Mouse (Mus musculus) heart, postnatal 0 days (tissue): ENCODE measurements around the gene Mapre3. TPM values are rescaled to one million over a fixed set of nuclear protein-coding genes. Genes with fewer than 3 reads are reported as not detected.
A peak's percentile ranks its signal among the peaks of the same experiment; 100 is the strongest.

ENCODE experiments used
- ATAC-seq: fragments of 200-750 bp; cut with Nextera tagmentation; 2 replicates; pipeline ENCODE4 v1.8.0; 2017; ENCODE audit warnings: low read depth, moderate number of reproducible peaks, moderate library complexity; ENCODE audit not compliant: insufficient read depth
- DNase-seq: peaks from one replicate; pipeline ENCODE4 v3.0.0-alpha.2; 2016; ENCODE audit warnings: low spot score
- H3K27ac ChIP-seq: fragments of 300-500 bp; sonication (generic); 2 replicates; pipeline ENCODE4 v1.5.1; 2014; ENCODE audit warnings: low read depth, mild to moderate bottlenecking
- H3K27me3 ChIP-seq: fragments of 300-500 bp; sonication (generic); 2 replicates; pipeline ENCODE4 v1.6.1; 2014; ENCODE audit warnings: low read length, mixed read lengths; ENCODE audit not compliant: control insufficient read depth, insufficient read depth
- H3K36me3 ChIP-seq: fragments of 300-500 bp; sonication (generic); replicated peaks from 2 replicates; pipeline ENCODE4 v1.6.1; 2014; ENCODE audit warnings: low read length, mixed read lengths; ENCODE audit not compliant: control insufficient read depth, insufficient read depth
- H3K4me1 ChIP-seq: fragments of 300-500 bp; sonication (generic); 2 replicates; pipeline ENCODE4 v1.6.1; 2014; ENCODE audit warnings: antibody characterized with exemption; ENCODE audit not compliant: control insufficient read depth, insufficient read depth
- H3K4me2 ChIP-seq: fragments of 300-500 bp; sonication (generic); 2 replicates; pipeline ENCODE4 v1.6.1; 2014; ENCODE audit warnings: low read depth, mild to moderate bottlenecking, low read length, moderate library complexity
- H3K4me3 ChIP-seq: fragments of 300-500 bp; sonication (generic); 2 replicates; pipeline ENCODE4 v1.5.1; 2014; ENCODE audit warnings: low read depth, low read length
- H3K9ac ChIP-seq: fragments of 300-500 bp; sonication (generic); replicated peaks from 2 replicates; pipeline ENCODE4 v1.6.1; 2014; ENCODE audit warnings: low read depth, low read length, mixed read lengths
- H3K9me3 ChIP-seq: fragments of 300-500 bp; sonication (generic); replicated peaks from 2 replicates; pipeline ENCODE4 v1.6.1; 2016; ENCODE audit warnings: low read length; ENCODE audit not compliant: control insufficient read depth
- CTCF ChIP-seq: IDR thresholded peaks from 2 replicates; pipeline ENCODE4 v1.5.1; 2016; ENCODE audit warnings: antibody characterized with exemption, control low read depth, low read depth
- EP300 ChIP-seq: IDR thresholded peaks from 2 replicates; pipeline ENCODE4 v1.6.1; 2016; ENCODE audit warnings: antibody characterized with exemption, low read depth
- WGBS: fragments of 180-500 bp; shearing (Covaris S2); extraction: QIAGEN DNeasy Blood & Tissue Kit; methylation state at CpG from one replicate; pipeline ENCODE4 v1.1.7; 2014; 5-methylcytosine and 5-hydroxymethylcytosine counted together
- polyA plus RNA-seq: library from polyadenylated mRNA; unstranded; fragments of >200 nt; fragmentation: Nextera tagmentation; extraction: Ambion mirVana; gene quantifications from 2 replicates; pipeline ENCODE4 v1.2.1, GENCODE M21; 2015
- total RNA-seq: library from RNA; depleted of rRNA; stranded (reverse); fragments of >200 nt; gene quantifications from 2 replicates; pipeline ENCODE4 v1.2.3, GENCODE M21; 2014; ENCODE audit warnings: low replicate concordance

Gene Mapre3
- total and polyA plus RNA-seq, 2 experiments from 2014 or later, result 5.3 to 15.8 TPM

DNA sequence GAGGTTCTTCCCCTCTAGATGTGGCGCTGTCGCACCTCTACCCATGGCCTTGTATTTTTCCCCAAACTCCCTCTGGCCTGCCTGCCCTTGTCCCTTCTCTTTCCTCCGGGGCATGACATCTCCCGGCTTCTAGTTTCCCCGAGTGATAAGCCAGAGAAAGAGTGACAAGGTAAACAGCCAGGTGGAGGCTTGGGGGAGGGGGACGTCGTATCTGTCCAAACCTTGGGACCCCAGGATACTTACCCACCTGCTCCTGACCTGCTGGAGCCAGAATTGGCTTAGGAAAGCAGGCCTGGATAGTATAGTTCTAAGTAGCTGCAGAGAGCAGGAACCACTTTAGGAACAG, 652 bp downstream of the Mapre3 start:
- no peak for ATAC-seq
- Histone ChIP-seq H3K36me3 (no peaks in the 10 kb centered on the region), H3K9me3 (no peaks in the 10 kb centered on the region), H3K4me1 (peaks cover 8% of the 10 kb centered on the region; the same call in 1 of the 2 replicates), H3K9ac (peak overlapping the region; percentile 74), H3K4me2 (peak overlapping the region; percentile 92), H3K27me3 (peaks cover 15% of the 10 kb centered on the region), H3K27ac (no peak overlapping the region), H3K4me3 (peak overlapping the region; percentile 90)
- no peak for TF ChIP-seq CTCF
- no peak for TF ChIP-seq EP300
- WGBS, result 8% methylated on average over 7 of the region's 7 CpGs
- DNase-seq, result no peak

DNA sequence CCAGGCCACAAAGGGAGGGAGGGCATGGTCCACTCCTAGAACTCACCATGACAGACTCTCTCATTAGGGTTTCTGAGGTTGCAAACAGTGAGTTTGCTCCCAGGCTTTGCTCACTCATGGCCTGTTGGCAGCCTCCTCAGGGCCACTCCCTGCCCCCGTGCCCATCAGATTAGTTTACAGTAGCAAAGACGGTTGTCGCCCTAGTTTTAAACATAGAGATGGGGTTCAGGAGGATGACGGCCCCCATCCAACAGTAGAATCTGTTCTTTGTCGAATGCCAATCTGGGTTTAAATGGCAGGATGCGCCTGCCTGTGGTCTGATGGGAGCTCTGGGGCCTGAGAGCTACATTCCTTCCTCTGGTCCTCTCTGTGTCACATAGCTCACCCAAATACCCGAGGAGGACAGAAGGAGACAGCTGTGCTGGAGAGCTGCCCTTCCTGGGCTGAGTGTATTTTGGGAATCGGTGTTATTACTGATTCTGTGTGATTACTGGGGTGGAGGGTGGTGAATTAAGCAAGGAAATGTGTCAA, 1.9 kb downstream of the Mapre3 start:
- Histone ChIP-seq H3K27me3 (peaks cover 13% of the 10 kb centered on the region), H3K27ac (no peak overlapping the region), H3K4me2 (no peak overlapping the region), H3K4me3 (no peak overlapping the region), H3K4me1 (peaks cover 8% of the 10 kb centered on the region; the same call in 1 of the 2 replicates), H3K9ac (no peak overlapping the region), H3K36me3 (no peaks in the 10 kb centered on the region), H3K9me3 (no peaks in the 10 kb centered on the region)
- TF ChIP-seq CTCF (no peak), EP300 (no peak)
- ATAC-seq (no peak), DNase-seq (no peak)
- 45% methylated on average over 8 of the region's 8 CpGs for WGBS

DNA sequence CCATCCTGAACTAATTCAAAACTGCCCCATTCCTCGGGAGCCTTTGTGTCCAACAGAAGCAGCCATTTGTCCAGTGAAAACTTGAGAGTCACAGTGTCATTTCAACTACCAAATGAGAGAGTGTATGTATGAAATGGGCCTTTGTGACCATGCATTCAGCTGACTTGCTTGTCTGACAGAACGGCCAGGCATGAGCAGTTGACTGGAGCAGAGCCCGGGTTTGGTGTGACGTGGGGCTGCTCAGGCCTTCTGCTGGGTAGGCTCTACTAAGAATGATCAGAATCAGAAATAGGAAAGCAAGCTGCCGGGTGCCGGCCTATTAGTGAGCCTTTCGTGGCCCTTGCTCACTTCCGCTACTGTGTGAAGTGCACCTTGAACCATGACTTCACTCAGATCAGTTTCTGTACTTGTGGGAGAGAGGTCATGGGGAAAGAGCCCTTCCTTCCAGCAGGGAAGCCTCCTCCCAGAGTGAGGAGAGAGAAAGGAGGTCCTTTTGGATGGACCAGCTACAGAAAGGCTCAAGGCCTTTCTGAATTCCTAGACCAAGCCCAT, 4.4 kb downstream of the Mapre3 start:
- DNase-seq (no peak), ATAC-seq (no peak)
- Histone ChIP-seq H3K4me3 (no peak overlapping the region), H3K27ac (no peak overlapping the region), H3K4me1 (peaks cover 8% of the 10 kb centered on the region; the same call in 1 of the 2 replicates), H3K9me3 (no peaks in the 10 kb centered on the region), H3K27me3 (no peaks in the 10 kb centered on the region), H3K4me2 (no peak overlapping the region), H3K36me3 (no peaks in the 10 kb centered on the region), H3K9ac (no peak overlapping the region)
- WGBS, result 82% methylated on average over 8 of the region's 8 CpGs
- TF ChIP-seq EP300 (no peak), CTCF (no peak)

DNA sequence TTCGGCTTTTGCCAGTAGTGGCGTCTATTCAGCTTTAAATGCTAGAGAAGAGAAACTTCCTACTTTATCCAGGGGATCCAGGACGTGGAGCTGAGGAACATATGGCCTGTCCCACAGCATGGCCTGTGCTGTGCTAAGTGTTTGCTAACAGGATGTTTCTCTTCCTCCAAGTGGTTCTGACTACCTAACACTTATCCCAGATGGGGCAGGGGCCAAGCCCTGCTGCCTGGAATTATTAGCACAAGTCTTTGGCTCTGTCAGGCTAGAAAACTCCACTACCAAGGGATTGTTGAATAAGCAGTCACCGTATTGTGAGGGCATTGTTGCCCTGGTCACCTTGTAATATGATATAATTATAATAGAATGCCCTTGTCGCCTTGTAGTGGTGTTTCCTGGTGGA, 8.2 kb downstream of the Mapre3 start:
- TF ChIP-seq EP300, result no peak
- no peak for TF ChIP-seq CTCF
- Histone ChIP-seq H3K27ac (no peak overlapping the region), H3K4me2 (no peak overlapping the region), H3K4me1 (no peaks in the 10 kb centered on the region), H3K9ac (no peak overlapping the region), H3K36me3 (no peaks in the 10 kb centered on the region), H3K27me3 (no peaks in the 10 kb centered on the region), H3K9me3 (no peaks in the 10 kb centered on the region), H3K4me3 (no peak overlapping the region)
- WGBS, result 68% methylated on average over 5 of the region's 5 CpGs
- DNase-seq (no peak), ATAC-seq (no peak)

DNA sequence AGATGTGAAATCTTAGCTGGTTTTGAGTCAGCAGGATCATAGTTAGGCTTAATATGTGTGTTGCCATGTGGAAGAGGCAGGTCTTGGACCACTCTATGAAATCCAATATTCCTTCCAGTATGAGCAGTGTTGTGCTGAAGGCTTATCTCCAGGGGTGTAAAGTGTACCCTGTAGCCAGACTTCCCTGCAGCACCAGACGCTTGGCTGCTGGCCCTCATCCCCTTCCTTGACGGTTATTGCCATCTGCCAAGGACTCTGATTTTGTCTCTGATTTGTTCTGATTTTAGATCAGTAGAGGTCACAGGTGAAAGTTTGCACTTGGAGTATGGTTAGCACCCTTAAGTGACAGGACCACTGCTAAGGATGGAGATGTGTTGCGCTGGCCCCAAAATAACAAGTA, 8.7 kb downstream of the Mapre3 start:
- DNase-seq (no peak), ATAC-seq (no peak)
- no peak for TF ChIP-seq CTCF
- no peak for TF ChIP-seq EP300
- no peak overlapping the region for H3K27ac ChIP-seq
- H3K4me3 ChIP-seq, result no peak overlapping the region
- no peaks in the 10 kb centered on the region for H3K27me3 ChIP-seq
- 66% methylated on average over 3 of the region's 3 CpGs for WGBS
- H3K4me2 ChIP-seq, result no peak overlapping the region
- H3K4me1 ChIP-seq, result no peaks in the 10 kb centered on the region
- H3K9ac ChIP-seq, result no peak overlapping the region
- no peaks in the 10 kb centered on the region for H3K9me3 ChIP-seq
- H3K36me3 ChIP-seq, result no peaks in the 10 kb centered on the region
